Mouse (Mus musculus): Measurements from ENCODE around the gene March4. TPM values are rescaled to one million over a fixed set of nuclear protein-coding genes. Genes with fewer than 3 reads are reported as not detected.

March4 gene
- polyA plus RNA-seq, 1 experiment = 0.05 TPM

- DNase-seq = no peak
- WGBS = 75% methylated on average over 2 of the region's 2 CpGs
- Histone ChIP-seq H3K4me1 (ENCODE audit: control insufficient read depth, insufficient read depth, low read length) (no peaks in the 10 kb centered on the region), H3K36me3 (ENCODE audit: control insufficient read depth, insufficient read depth, low read length) (no peaks in the 10 kb centered on the region), H3K4me3 (ENCODE audit: insufficient read depth, low read depth, low read length) (no peak overlapping the region), H3K27ac (ENCODE audit: insufficient read depth, low read depth, low read length) (no peak overlapping the region), H3K27me3 (replicated peaks; ENCODE audit: control insufficient read depth, insufficient read depth, low read length) (no peaks in the 10 kb centered on the region)
- TF ChIP-seq CTCF (conservative IDR thresholded peaks at IDR 0.05; ENCODE audit: insufficient read depth, insufficient read length, low read depth, low read length) (no peak), POLR2A (IDR thresholded peaks at IDR 0.05; ENCODE audit: low read depth, low read length) (no peak)
Observed at GRCm38 (mm10) chr1:72558625-72559024, 21.9 kb upstream of the March4 start.

- no peak for DNase-seq
- Histone ChIP-seq H3K4me3 (ENCODE audit: insufficient read depth, low read depth, low read length) (no peak overlapping the region), H3K27ac (ENCODE audit: insufficient read depth, low read depth, low read length) (no peak overlapping the region), H3K4me1 (ENCODE audit: control insufficient read depth, insufficient read depth, low read length) (no peaks in the 10 kb centered on the region), H3K36me3 (ENCODE audit: control insufficient read depth, insufficient read depth, low read length) (no peaks in the 10 kb centered on the region), H3K27me3 (replicated peaks; ENCODE audit: control insufficient read depth, insufficient read depth, low read length) (no peaks in the 10 kb centered on the region)
- TF ChIP-seq CTCF (conservative IDR thresholded peaks at IDR 0.05; ENCODE audit: insufficient read depth, insufficient read length, low read depth, low read length) = no peak
- no peak for TF ChIP-seq POLR2A (IDR thresholded peaks at IDR 0.05; ENCODE audit: low read depth, low read length)
- 82% methylated on average over 3 of the region's 3 CpGs for WGBS
Observed at GRCm38 (mm10) chr1:72556471-72556870, 19.7 kb upstream of the March4 start.

- WGBS = 77% methylated on average over 2 of the region's 2 CpGs
- Histone ChIP-seq H3K27ac (ENCODE audit: insufficient read depth, low read depth, low read length) (no peak overlapping the region), H3K27me3 (replicated peaks; ENCODE audit: control insufficient read depth, insufficient read depth, low read length) (no peaks in the 10 kb centered on the region), H3K4me1 (ENCODE audit: control insufficient read depth, insufficient read depth, low read length) (no peaks in the 10 kb centered on the region), H3K4me3 (ENCODE audit: insufficient read depth, low read depth, low read length) (no peak overlapping the region), H3K36me3 (ENCODE audit: control insufficient read depth, insufficient read depth, low read length) (no peaks in the 10 kb centered on the region)
- no peak for DNase-seq
- TF ChIP-seq POLR2A (IDR thresholded peaks at IDR 0.05; ENCODE audit: low read depth, low read length) (no peak), CTCF (conservative IDR thresholded peaks at IDR 0.05; ENCODE audit: insufficient read depth, insufficient read length, low read depth, low read length) (no peak)
Observed at GRCm38 (mm10) chr1:72550317-72550716, 13.6 kb upstream of the March4 start.

- Histone ChIP-seq H3K27ac (ENCODE audit: insufficient read depth, low read depth, low read length) (no peak overlapping the region), H3K4me3 (ENCODE audit: insufficient read depth, low read depth, low read length) (no peak overlapping the region), H3K4me1 (ENCODE audit: control insufficient read depth, insufficient read depth, low read length) (no peaks in the 10 kb centered on the region), H3K27me3 (replicated peaks; ENCODE audit: control insufficient read depth, insufficient read depth, low read length) (peaks cover 2% of the 10 kb centered on the region; the same call in 1 of the 2 replicates), H3K36me3 (ENCODE audit: control insufficient read depth, insufficient read depth, low read length) (no peaks in the 10 kb centered on the region)
- no peak for DNase-seq
- TF ChIP-seq POLR2A (IDR thresholded peaks at IDR 0.05; ENCODE audit: low read depth, low read length) = no peak
- no peak for TF ChIP-seq CTCF (conservative IDR thresholded peaks at IDR 0.05; ENCODE audit: insufficient read depth, insufficient read length, low read depth, low read length)
- WGBS = 69% methylated on average over 5 of the region's 5 CpGs
Observed at GRCm38 (mm10) chr1:72538266-72538665, 1.5 kb upstream of the March4 start.

GRCm38 (mm10) chr1:72535725-72536571, 782 bp downstream of the March4 start:
- WGBS = 2% methylated on average over 36 of the region's 36 CpGs
- Histone ChIP-seq H3K27ac (ENCODE audit: insufficient read depth, low read depth, low read length) (no peak overlapping the region), H3K36me3 (ENCODE audit: control insufficient read depth, insufficient read depth, low read length) (no peaks in the 10 kb centered on the region), H3K4me1 (ENCODE audit: control insufficient read depth, insufficient read depth, low read length) (no peaks in the 10 kb centered on the region), H3K27me3 (replicated peaks; ENCODE audit: control insufficient read depth, insufficient read depth, low read length) (peaks cover 2% of the 10 kb centered on the region; the same call in 1 of the 2 replicates), H3K4me3 (ENCODE audit: insufficient read depth, low read depth, low read length) (no peak overlapping the region)
- no peak for TF ChIP-seq CTCF (conservative IDR thresholded peaks at IDR 0.05; ENCODE audit: insufficient read depth, insufficient read length, low read depth, low read length)
- DNase-seq = no peak

- Histone ChIP-seq H3K27me3 (replicated peaks; ENCODE audit: control insufficient read depth, insufficient read depth, low read length) (peaks cover 2% of the 10 kb centered on the region; the same call in 1 of the 2 replicates), H3K36me3 (ENCODE audit: control insufficient read depth, insufficient read depth, low read length) (no peaks in the 10 kb centered on the region), H3K27ac (ENCODE audit: insufficient read depth, low read depth, low read length) (no peak overlapping the region), H3K4me1 (ENCODE audit: control insufficient read depth, insufficient read depth, low read length) (no peaks in the 10 kb centered on the region), H3K4me3 (ENCODE audit: insufficient read depth, low read depth, low read length) (no peak overlapping the region)
- no peak for TF ChIP-seq CTCF (conservative IDR thresholded peaks at IDR 0.05; ENCODE audit: insufficient read depth, insufficient read length, low read depth, low read length)
- TF ChIP-seq POLR2A (IDR thresholded peaks at IDR 0.05; ENCODE audit: low read depth, low read length) = no peak
- no peak for DNase-seq
Observed at GRCm38 (mm10) chr1:72533439-72533838, 3.3 kb downstream of the March4 start.

GRCm38 (mm10) chr1:72532926-72533325, 3.8 kb downstream of the March4 start:
- 84% methylated on average over 5 of the region's 5 CpGs for WGBS
- H3K27me3 ChIP-seq (replicated peaks; ENCODE audit: control insufficient read depth, insufficient read depth, low read length) = peaks cover 2% of the 10 kb centered on the region; the same call in 1 of the 2 replicates

More at GRCm38 (mm10) chr1:72532926-72533325, 3.8 kb downstream of the March4 start:
- no peak overlapping the region for H3K4me3 ChIP-seq (ENCODE audit: insufficient read depth, low read depth, low read length)
- DNase-seq = no peak
- H3K36me3 ChIP-seq (ENCODE audit: control insufficient read depth, insufficient read depth, low read length) = no peaks in the 10 kb centered on the region
- no peaks in the 10 kb centered on the region for H3K4me1 ChIP-seq (ENCODE audit: control insufficient read depth, insufficient read depth, low read length)
- H3K27ac ChIP-seq (ENCODE audit: insufficient read depth, low read depth, low read length) = no peak overlapping the region
- TF ChIP-seq POLR2A (IDR thresholded peaks at IDR 0.05; ENCODE audit: low read depth, low read length) = no peak
- no peak for TF ChIP-seq CTCF (conservative IDR thresholded peaks at IDR 0.05; ENCODE audit: insufficient read depth, insufficient read length, low read depth, low read length)
